19 mouse cellular contexts compared by ENCODE assay signal in genomic region chr2:135114501-135115128, GRCm38 (mm10).
"Had no signal": no experiment of that assay in that cellular context is flagged by ENCODE, and none has a peak within 500 bp of the region (broad histone marks: within the 10 kb centered on the region; RNA-seq: fewer than 3 reads in every experiment).

No protein-coding gene starts in this region.

- H3K9ac ChIP-seq: limb, embryonic 12.5 days; limb, embryonic 15.5 days; liver, embryonic 14.5 days; liver, postnatal 0 days; lung, embryonic 14.5 days; midbrain, embryonic 12.5 days; midbrain, embryonic 15.5 days; stomach, embryonic 15.5 days had no signal

- H3K27me3 ChIP-seq: limb, embryonic 12.5 days; limb, embryonic 15.5 days; midbrain, embryonic 12.5 days; midbrain, embryonic 15.5 days; stomach, embryonic 15.5 days had no signal

- H3K27ac ChIP-seq: limb, embryonic 12.5 days; limb, embryonic 15.5 days; liver, embryonic 14.5 days; macrophage; midbrain, embryonic 12.5 days; midbrain, embryonic 15.5 days; stomach, embryonic 15.5 days had no signal

- H3K36me3 ChIP-seq: limb, embryonic 12.5 days; limb, embryonic 15.5 days; midbrain, embryonic 12.5 days; midbrain, embryonic 15.5 days; stomach, embryonic 15.5 days had no signal

- H3K9me3 ChIP-seq: limb, embryonic 12.5 days; limb, embryonic 15.5 days; midbrain, embryonic 12.5 days; midbrain, embryonic 15.5 days; stomach, embryonic 15.5 days had no signal

- H3K4me3 ChIP-seq: limb, embryonic 12.5 days; limb, embryonic 15.5 days; midbrain, embryonic 12.5 days; midbrain, embryonic 15.5 days; stomach, embryonic 15.5 days had no signal

- H3K4me2 ChIP-seq: limb, embryonic 12.5 days; limb, embryonic 15.5 days; liver, embryonic 11.5 days; lung, embryonic 14.5 days; midbrain, embryonic 12.5 days; midbrain, embryonic 15.5 days; stomach, embryonic 15.5 days had no signal

- ATAC-seq: liver, postnatal 0 days; lung, postnatal 0 days; midbrain, embryonic 15.5 days had no signal

- DNase-seq: kidney, adult 9 months; kidney, postnatal 14 days; kidney, postnatal 4 days; left cerebral cortex, postnatal 4 days; liver, postnatal 0 days; retina, postnatal 1 day; right cerebral cortex, postnatal 25 days; spleen, adult 18-20 months; thymus, postnatal 25 days had no signal

- H3K4me1 ChIP-seq: limb, embryonic 15.5 days; midbrain, embryonic 12.5 days; midbrain, embryonic 15.5 days; stomach, embryonic 15.5 days had no signal
